Mouse (Mus musculus) splenic B cell, adult 2 months (primary cell): ENCODE measurements around the gene Gm3371.
"Not testable (repeated sequence)": the region's sequence is repeated elsewhere in the genome, so short reads cannot be mapped to it uniquely, and the experiment has no call there.

Experiments used
- DNase-seq: peaks from one replicate; pipeline ENCODE4 v3.0.0-alpha.2; 2011; ENCODE audit warnings: low read depth, low spot score
- H3K27me3 ChIP-seq: 2 replicates; pipeline ENCODE4 v1.6.1; 2012; ENCODE audit warnings: mild to moderate bottlenecking, low read length, moderate library complexity, mixed read lengths; ENCODE audit not compliant: control insufficient read depth, poor library complexity, insufficient read depth, severe bottlenecking
- H3K36me3 ChIP-seq: 2 replicates; pipeline ENCODE4 v1.6.1; 2012; ENCODE audit warnings: mild to moderate bottlenecking, low read length, moderate library complexity, mixed read lengths; ENCODE audit not compliant: control insufficient read depth, poor library complexity, insufficient read depth, severe bottlenecking

Gene Gm3371

DNA sequence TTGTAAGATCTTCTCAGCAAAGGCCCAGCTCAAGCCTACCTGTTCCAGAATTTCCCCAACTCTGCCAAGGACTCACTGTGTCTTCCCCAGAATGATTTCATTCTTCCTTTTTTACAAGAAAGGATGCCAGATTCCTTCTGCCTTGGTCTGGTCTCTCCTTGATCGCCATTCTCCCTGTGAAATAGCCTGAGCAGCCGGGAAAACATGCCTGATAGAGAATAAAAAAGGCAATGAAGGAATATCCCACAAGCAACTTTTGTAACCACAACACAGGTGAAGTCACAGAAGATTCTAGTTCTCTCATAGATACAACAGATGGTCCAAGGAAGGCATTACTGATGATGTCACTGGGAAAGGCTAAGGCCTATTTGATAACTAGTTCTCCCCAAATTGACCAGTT lies at the start of gene Gm3371:
Gene Gm3371 (minus strand): TSS at position 101 of the 400 bp plus-strand sequence.
- not testable (repeated sequence) for H3K36me3 ChIP-seq, DNase-seq, H3K27me3 ChIP-seq

DNA sequence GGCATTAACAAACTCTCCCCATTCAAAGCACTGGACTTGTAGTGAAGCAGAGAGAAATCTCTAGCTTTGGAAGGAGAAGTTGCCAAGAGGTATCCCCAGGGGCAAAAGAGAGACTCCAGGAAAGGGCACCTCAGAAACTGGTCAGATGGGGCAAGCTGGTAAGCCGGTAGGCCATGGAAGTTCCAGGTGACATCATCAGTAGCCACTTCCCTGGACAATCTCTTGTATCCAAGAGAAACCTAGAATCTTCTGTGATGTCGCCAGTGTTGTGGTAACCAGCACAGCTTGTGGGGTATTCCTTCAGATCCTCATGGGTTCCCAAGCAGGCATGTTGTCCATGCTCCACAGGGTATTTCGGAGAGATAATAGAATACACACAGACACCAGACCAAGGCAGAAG lies 22.8 kb upstream of the Gm3371 start, which contains the start of gene Gm8232:
Gene Gm8232 (plus strand): TSS at position 301 of the 400 bp plus-strand sequence.
- H3K36me3 ChIP-seq, DNase-seq: not testable (repeated sequence)

DNA sequence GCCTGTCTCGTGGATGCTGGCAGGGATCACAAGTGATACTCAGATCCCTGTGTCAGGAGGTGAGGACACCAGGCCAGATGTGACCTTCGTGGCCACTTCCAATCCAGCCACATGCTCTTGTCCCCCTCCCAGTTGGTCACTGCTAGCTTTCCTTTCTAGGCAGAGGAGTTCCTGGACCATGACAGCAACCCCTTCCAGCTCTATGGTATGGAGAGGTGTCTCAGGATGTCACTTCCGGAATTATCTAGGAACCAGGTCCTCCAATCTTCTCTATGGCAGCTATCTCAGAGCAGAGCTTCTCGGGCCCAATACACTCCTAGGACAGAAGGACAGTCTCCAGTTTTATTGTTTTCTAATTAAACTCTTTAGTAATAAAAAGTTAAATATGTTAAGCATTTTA lies 26.3 kb downstream of the Gm3371 start:
- H3K36me3 ChIP-seq, DNase-seq: not testable (repeated sequence)

More for the DNA sequence above, 22.8 kb upstream of the Gm3371 start, which contains the start of gene Gm8232:
- not testable (repeated sequence) for H3K27me3 ChIP-seq

DNA sequence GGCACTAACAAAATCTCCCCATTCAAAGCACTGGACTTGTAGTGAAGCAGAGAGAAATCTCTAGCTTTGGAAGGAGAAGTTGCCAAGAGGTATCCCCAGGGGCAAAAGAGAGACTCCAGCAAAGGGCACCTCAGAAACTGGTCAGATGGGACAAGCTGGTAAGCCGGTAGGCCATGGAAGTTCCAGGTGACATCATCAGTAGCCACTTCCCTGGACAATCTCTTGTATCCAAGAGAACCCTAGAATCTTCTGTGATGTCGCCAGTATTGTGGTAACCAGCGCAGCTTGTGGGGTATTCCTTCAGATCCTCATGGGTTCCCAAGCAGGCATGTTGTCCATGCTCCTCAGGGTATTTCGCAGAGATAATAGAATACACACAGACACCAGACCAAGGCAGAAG lies 45.4 kb downstream of the Gm3371 start, which contains the start of gene Gm8229:
Gene Gm8229 (plus strand): TSS at position 301 of the 400 bp plus-strand sequence.
- H3K36me3 ChIP-seq, H3K27me3 ChIP-seq, DNase-seq: not testable (repeated sequence)

More for the DNA sequence above, 26.3 kb downstream of the Gm3371 start:
- not testable (repeated sequence) for H3K27me3 ChIP-seq

DNA sequence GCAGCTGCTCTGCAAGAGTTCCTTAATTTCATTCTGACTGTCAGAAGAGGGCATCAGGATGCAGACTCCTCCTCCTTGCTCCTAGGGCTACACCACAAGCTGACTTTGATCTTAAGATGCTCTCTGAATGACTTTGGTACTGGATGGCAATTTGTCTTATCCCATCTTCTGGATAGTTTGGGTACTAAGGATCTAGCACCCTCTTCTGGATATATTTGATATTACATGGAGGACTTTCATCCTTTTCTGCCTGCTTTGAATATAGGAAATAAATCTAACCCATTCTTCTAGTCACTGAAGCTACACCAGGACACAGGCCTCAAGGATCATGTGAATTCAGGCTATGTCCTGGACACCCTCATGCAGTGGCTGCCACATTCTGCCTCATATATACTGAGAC lies 48.2 kb downstream of the Gm3371 start:
- H3K27me3 ChIP-seq, H3K36me3 ChIP-seq, DNase-seq: not testable (repeated sequence)

DNA sequence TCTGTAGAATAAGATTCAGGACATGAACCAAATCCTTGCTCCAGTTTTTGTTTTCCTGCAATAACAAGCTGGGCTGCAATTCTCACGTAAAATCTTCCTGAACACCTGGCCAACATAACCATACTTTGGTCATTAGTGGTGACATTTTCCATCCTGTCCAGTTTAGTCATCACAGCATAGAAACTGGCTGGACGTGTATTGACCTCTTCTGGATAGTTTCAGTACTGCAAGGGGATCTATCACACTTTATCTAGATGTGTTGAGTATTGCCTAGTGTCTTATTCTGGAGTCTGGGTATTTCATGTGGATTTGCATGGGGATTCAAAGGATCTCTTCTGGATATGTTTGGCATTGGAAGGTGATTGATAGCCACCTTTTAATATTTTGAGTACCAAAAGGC lies 49.1 kb downstream of the Gm3371 start:
- not testable (repeated sequence) for DNase-seq, H3K27me3 ChIP-seq, H3K36me3 ChIP-seq
